Mouse (Mus musculus) G1E (cell line): ENCODE results near the gene Dirc2.

Experiments
- CTCF ChIP-seq: IDR thresholded peaks from 2 replicates; pipeline ENCODE4 v1.5.1; 2012; ENCODE audit warnings: low read depth, low read length, inconsistent platforms, mixed read lengths
- GATA1 ChIP-seq: IDR thresholded peaks from 2 replicates; pipeline ENCODE4 v1.6.1; 2012; ENCODE audit warnings: borderline replicate concordance, low read length, inconsistent platforms, mixed read lengths
- POLR2AphosphoS5 ChIP-seq: IDR thresholded peaks from 2 replicates; pipeline ENCODE4 v1.6.1; 2012; ENCODE audit warnings: low read depth, low read length, inconsistent platforms; ENCODE audit not compliant: insufficient replicate concordance
- TAL1 ChIP-seq: conservative IDR thresholded peaks from 2 replicates; pipeline ENCODE4 v1.6.1; 2012; ENCODE audit warnings: low read depth, low read length, inconsistent platforms, mixed read lengths

GRCm38 (mm10) chr16:35740357-35740756 is 28.8 kb downstream of the Dirc2 start:
- TF ChIP-seq POLR2AphosphoS5: no peak
- TF ChIP-seq CTCF: no peak
- no peak for TF ChIP-seq GATA1
- no peak for TF ChIP-seq TAL1
